Mouse (Mus musculus) ZHBTc4 (cell line): ENCODE results near the gene Jmjd8.

ENCODE experiments used
- DNase-seq: peaks from one replicate; pipeline ENCODE4 v3.0.0-alpha.2; 2011; ENCODE audit warnings: low read depth, low spot score

Gene Jmjd8

DNA sequence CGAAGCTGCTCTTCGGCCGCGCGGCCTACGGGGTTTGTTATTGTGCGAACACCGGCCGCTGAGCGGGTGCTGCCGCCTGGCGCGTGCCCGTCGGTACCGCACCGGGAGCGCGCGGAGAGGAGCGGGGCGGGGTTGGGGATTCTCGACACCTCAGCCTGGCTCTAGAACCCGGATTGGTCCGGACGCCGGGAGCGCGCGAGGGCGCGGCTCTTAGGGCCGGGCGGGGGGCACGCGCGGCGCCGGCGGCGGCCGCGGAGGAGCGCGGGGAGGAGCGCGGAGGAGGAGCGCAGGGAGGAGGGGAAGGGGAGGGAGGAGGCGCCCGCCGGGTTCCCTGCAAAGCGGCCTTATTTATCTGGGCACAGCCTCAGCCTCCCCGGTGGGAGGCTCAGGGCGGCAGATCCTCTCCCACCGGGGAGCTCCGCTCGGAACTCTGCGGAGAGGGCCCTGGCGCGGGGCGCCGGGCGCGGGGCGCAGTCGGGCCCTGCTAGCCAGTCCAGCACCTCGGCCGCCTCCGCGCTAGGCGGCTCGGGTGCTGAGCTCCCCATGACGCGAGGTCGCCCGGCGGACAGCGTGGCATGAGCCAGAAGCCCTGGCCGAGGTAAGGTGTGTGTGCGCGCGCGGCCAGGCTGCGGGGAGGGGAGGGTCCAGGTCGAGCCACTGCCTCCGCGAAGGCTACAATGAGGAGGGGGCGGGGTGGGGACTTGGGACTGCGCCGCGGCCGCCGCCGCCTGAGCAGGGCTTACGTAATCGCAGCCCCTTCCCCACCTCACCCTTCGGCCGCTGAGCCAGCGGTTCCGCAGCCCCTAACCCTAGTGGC lies 19.7 kb upstream of the Jmjd8 start, which contains the start of gene Fbxl16:
Fbxl16 (plus strand) TSS at position 297 of the 817 bp plus-strand sequence.
- peak; percentile 96 for DNase-seq

DNA sequence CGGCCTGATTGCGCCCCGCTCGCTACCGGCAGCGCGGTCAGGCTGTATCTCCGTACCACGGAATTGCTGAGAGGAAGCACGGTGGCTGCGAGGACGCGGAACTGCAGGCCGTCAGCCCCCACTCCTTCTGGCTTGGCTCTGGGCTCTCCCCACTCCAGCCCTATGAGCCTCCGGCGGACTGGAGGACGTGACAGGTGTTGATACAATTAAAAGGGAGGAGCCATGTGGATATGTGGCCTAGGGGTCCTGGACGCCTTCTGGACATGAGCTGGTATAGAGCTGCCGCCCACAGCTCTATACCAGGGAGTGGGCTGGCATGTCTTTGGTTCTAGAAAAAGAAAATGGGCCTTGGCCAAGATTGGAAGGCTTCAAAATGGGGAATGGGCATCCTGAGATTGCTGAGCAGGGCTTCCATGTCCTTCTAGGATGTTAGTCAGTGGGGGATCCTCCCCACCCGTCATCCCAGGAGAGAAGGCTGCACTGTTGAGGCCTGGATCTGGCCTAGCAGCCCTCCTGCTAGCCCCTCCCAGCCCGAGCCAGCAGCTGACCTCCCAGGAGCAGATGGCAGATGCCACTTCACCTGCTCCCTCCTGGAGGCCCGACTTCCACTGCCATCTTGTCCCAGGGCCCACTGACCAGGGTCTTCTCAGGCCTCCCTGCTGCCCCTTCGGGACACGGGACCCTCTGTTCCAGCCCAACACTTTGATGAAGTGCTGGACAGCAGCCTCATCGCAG lies 18.9 kb upstream of the Jmjd8 start:
- no peak for DNase-seq

DNA sequence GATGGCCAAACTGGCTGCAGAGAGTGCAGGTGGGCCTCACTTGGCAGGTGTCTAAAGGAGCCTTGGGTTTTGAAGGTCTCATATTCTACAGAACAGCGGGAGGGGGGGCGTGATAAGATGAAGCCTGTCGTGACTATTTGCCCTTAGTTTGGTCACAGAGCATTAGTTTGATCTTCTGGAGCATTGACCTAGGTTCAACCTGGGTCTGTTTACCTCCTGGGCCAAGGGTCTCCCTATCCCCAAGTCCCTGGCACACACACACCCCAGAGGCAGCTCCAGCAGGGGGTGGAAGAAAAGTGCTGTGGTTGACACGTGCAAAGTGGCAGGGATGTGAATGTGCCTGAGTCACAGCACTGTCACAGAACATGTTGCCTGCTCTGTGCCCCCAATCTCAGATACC lies 17.8 kb upstream of the Jmjd8 start:
- DNase-seq = no peak

DNA sequence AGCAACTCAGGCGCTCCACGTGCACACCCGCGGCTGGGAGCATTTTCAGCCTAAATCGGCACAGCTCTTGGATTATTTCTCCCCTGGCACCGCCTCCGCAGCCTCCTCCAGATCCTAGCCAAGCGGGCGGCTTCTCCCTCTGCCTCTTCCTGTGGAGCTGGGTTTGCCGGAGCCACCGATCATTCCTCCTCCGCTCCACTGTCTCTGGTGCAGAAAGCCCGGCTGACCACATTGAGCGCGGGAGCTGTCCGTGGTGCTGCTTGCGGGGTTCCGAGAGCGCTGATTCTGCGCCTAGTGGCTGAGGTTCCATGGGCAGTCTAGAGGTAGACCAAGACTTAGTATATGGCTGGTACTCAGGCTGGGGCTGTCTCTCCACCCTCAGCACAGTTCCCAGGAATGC lies 15.2 kb upstream of the Jmjd8 start:
- peak; percentile 96 for DNase-seq

DNA sequence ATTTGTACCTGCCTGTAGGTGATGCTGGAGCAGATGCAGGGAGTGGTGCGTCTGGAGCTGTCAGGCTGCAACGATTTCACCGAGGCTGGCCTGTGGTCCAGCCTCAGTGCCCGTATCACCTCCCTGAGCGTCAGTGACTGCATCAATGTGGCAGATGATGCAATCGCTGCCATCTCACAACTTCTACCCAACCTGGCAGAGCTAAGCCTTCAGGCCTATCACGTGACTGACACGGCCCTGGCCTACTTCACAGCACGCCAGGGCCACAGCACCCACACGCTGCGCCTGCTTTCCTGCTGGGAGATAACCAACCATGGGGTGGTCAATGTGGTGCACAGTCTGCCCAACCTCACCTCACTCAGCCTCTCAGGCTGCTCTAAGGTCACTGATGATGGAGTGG lies 11.0 kb upstream of the Jmjd8 start:
- no peak for DNase-seq

DNA sequence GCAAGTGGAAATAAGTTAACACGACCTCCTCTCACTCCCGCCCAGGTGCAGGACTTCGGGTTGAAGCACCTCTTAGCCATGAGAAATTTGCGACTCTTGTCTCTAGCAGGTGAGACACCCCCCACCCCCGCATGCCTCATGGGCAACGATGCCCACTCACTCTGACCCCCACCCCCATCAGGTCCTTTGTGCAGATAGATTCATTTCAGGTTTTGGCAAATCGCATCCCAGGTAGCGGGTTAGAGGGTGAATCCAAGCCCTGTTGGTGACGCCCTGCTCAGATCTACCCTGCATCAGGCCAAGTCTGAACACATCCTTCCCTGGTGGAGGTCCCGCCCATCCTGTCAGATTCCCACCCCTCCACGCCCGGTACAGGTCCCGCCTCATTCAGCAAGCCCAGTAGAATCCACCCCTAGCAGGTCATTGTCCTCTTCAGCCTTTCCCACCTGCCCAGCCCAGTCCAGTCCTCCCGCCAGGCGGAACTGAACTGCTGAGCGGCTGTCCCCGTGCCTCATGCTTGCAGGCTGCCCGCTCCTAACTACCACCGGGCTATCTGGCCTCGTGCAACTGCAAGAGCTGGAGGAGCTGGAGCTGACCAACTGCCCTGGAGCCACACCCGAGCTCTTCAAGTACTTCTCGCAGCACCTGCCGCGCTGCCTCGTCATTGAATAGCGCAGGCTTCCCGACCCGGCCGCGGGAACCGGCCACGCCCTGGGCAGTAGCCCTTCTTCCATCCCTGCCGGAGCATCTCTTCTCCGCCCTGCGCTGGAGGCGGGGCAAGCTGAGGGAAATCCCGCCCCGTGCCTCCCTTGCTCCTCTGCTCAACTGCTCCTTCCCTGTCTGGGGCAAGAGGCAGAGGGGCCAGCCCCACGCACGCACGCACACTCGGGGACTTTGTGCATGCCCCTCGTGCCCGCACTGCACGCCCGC lies 9.6 kb upstream of the Jmjd8 start:
- DNase-seq = peak; percentile 86

DNA sequence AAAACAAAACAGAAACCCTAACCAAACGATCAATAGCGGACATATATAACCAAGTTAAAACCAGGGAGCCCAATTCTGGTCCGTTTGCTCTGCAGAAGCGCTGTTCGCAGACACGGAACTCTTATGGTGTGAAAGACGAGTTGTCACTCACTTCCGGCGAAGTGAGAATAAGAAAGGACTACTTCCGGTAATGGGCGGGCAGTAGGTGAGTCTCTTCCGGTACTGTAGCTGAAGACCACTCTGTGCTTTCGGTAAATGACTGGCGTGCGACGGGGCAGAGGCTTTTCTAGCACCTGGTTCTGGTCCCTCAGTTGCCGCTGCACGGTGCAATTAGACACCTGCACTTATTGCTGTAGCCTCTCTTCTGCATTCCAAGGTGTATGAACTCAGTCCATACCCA lies 5.2 kb upstream of the Jmjd8 start, which contains the start of gene Wdr24:
Wdr24 (plus strand) TSS at position 176 of the 400 bp plus-strand sequence.
- peak; percentile 94 for DNase-seq

DNA sequence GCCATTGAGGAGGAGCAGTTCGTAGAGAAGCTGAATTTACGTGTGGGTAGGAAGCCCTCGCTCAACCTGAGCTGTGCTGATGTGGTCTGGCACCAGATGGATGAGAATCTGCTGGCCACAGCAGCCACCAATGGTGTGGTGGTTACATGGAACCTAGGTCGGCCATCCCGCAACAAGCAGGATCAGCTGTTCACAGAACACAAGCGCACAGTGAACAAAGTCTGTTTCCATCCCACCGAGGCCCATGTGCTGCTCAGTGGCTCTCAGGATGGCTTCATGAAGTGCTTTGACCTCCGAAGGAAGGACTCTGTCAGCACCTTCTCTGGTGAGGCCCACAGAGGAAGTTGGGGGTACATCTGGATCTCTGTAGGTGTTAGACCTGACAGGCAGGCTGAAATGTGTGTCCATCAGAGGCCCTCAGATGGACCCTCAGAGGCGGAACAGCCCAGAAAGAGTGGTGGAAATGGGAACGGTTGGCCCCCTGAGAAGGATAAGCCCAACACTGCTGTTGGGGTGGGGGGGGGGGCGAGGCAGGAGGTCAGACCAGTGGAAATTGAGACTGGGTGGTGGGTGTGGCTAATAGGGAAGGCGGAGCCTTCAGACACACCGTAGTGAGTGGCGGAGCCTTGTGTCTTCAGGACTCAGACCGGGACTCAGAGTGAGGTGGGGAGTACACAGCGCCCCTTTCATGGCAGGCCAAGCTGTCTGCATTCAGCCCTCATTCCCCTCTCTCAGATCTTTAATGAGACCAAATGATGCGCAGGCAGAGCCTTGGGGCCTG lies 4.1 kb upstream of the Jmjd8 start:
- peak; percentile 54 for DNase-seq

DNA sequence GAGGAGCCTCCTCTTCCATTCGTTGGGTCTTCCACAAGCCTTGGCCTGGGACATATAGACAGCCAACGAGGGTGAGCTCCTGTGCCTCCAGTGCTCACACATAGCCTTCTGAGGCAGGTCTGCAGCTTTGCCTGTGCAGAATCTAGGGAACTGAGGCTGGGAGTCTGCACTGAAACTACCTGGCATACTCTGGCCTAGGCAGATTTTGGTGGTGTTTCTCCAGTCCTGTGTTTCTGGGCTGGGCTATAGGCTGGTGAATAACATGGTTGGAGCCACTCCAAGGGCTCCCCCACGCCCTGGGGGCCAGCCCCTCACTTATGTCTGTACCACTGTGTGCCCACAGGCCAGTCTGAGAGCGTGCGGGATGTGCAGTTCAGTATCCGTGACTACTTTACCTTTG lies 3.4 kb upstream of the Jmjd8 start:
- DNase-seq = no peak

DNA sequence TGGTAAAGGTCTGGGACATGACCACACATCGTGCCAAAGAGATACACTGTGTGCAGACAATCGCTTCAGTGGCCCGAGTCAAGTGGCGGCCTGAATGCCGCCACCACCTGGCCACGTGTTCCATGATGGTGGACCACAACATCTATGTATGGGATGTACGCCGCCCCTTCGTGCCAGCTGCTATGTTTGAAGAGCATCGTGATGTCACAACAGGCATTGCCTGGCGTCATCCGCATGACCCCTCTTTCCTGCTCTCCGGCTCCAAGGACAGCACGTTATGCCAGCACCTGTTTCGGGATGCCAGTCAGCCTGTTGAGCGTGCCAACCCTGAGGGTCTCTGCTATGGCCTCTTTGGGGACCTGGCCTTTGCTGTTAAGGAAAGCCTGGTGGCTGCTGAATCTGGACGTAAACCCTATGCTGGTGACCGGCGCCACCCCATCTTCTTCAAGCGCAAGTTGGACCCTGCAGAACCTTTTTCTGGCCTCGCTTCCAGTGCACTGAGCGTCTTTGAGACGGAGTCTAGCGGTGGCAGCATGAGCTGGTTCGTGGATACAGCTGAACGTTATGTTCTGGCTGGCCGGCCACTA lies 2.6 kb upstream of the Jmjd8 start:
- DNase-seq = no peak

DNA sequence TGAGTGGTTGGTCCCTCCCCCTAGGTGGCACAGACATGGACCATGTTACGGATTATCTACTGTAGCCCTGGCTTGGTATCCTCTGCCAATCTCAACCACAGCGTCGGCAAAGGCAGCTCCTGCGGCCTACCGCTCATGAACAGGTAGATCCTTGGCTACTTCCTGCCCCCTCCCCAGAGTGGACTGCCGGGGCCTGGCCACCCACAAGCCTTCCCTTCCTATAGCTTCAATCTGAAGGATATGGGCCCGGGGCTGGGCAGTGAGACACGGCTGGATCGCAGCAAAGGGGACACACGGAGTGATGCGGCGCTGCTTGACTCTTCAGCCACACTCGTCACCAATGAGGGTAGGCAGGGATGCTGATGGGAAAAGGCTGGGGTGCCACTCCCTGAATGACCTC lies 1.7 kb upstream of the Jmjd8 start:
- DNase-seq = no peak

DNA sequence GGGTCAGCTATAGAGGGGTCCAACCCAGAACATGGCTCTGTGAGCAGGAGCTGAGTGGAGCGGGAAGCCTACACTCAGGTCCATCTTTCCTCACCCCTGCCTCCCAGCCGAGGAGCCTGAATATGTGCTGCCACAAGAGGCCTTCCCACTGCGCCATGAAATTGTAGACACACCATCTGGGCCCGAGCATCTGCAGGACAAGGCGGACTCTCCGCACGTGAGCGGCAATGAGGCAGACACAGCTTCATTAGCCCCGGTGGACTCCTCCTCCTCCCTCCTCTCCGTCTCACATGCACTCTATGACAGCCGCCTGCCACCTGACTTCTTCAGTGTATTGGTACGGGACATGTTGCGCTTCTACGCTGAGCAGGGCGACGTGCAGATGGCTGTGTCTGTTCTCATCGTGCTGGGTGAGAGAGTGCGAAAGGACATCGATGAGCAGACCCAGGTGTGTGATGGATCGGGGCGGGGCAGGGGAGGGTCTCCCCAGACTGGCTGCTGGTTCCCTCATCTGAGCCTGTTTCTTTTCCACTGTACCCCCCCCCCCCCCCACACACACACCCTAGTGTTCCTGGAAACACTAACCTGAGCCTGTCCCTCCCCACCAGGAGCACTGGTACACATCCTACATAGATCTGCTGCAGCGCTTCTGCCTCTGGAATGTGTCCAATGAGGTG lies 983 bp upstream of the Jmjd8 start:
- peak; percentile 38 for DNase-seq

DNA sequence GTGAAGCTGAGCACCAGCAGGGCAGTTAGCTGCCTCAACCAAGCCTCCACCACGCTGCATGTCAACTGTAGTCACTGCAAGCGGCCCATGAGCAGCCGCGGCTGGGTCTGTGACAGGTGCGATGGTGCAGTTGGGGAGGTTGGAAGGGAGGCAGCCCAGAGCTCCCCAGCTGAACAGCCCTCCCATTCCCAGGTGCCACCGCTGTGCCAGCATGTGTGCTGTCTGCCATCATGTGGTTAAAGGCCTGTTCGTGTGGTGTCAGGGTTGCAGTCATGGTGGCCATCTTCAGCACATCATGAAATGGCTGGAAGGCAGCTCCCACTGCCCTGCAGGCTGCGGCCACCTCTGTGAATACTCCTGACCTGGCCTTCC lies 458 bp upstream of the Jmjd8 start:
- no peak for DNase-seq

DNA sequence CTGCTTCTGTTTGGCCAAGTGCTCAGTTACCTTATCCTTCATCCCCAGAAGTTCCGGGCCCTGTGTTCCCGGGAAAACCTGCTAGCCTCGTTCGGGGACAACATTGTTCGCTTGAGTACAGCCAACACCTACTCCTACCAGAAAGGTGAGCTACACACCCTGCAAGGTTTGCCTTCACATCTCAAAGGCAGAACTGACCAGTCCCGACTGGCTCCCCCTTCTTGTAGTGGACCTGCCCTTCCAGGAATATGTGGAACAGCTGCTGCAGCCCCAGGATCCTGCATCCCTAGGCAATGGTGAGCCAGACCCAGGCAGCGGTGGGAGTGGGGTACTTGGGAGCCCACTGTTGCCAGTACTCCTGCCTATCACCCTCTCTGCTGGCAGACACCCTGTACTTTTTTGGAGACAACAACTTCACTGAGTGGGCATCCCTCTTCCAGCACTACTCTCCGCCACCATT lies 921 bp downstream of the Jmjd8 start:
- DNase-seq = no peak

DNA sequence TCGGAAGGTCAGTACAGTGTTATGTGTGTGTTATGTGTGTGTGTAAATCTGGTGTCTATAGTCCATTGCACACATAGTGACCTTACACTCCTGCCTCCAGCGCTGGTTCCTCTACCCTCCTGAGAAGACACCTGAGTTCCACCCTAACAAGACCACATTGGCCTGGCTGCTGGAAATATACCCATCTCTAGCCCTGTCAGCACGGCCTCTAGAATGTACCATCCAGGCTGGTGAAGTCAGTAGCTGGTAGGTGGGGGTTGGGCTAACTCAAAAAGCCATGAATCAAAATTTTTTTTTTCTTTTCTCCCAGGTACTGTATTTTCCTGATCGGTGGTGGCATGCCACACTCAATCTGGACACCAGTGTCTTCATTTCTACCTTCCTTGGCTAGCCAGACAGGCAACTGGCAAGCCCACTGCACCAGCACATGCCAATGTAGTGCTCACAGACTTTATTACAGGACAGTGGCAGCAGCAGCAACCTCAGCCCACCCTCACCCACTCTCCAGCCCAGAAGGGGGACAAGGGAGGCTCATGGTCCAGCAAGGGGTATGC lies 1.6 kb downstream of the Jmjd8 start:
- DNase-seq = no peak

DNA sequence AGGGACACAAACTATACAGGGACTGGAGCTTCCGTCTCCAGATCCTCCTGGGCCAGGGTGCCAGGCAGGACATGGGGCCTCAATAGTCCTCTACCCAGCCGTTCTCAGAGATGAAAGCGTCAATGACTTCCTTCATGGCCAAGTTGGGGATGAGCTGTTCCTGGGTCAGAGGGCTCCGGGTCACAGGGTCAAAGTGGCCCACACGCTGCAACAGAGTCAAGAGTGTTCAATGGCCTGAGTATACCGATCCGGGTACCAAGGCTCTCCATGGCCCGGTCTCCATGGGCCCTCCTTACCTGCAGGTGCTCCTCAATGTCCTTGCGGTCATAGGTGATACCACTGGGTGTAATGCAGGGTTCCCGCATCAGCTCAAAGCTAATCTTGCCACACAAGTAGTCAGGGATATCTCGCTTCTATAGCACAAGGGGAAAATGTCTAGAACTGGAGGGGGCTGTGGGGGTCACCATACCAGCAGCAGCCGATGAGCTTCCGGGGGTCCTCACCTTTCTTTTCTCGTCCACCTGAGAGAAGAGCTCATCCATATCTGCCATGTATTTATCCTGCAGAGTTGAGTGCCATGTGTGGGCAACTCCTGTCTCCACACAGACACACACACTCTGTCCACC lies 2.3 kb downstream of the Jmjd8 start:
- no peak for DNase-seq

DNA sequence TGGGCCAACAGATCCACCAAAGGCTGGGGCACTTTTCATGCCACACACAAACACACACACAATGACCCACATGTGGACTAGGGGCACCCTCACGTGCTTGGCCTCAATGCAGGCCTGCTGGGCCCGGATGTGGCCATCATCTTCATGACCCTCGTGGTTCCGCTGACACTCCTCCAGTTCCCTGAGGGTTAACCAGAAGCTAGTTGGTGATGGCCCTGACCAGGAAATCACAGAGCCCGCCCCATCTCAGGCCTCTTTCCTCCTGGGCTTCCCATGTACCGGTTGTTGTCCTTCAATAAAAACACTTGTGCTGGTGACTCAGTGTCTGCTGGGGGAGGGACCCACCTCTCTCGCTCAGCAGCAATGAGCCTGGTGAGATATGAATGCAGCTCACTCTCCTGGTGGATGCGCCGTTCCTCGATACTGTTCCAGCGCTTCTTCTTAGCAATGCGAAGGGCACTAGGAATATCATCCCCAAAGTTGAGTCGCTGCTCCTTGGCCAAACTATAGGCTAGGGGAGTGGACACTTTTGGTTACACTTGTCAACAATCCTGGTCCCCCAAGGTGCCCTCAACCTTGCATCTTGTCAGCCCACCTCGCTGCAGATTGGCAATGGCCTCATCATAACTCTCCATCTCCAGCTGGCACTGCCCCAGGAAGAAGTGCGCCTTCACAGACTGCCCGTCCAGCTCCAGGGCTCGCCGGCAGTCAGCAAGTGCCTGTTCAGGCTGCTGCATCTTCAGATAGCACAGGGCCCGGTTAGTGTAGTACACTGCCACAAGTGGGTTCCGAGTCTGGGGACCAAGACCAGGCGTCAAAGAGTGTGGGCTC lies 3.0 kb downstream of the Jmjd8 start:
- DNase-seq = no peak
